Mouse (Mus musculus) intestine, embryonic 16.5 days (tissue): Measurements from ENCODE around the gene Nrros. TPM values are rescaled to one million over a fixed set of nuclear protein-coding genes. Genes with fewer than 3 reads are reported as not detected.

Experiments
- ATAC-seq: fragments of 200-750 bp; cut with Nextera tagmentation; 2 replicates; pipeline ENCODE4 v1.8.0; 2017; ENCODE audit warnings: moderate TSS enrichment, moderate library complexity
- H3K27ac ChIP-seq: fragments of 300-500 bp; sonication (generic); 2 replicates; pipeline ENCODE4 v1.5.1; 2014; ENCODE audit warnings: mild to moderate bottlenecking, low read length
- H3K27me3 ChIP-seq: fragments of 300-500 bp; sonication (generic); replicated peaks from 2 replicates; pipeline ENCODE4 v1.6.1; 2014; ENCODE audit warnings: low read length, control low read depth, mixed read lengths; ENCODE audit not compliant: control insufficient read depth, insufficient read depth
- H3K36me3 ChIP-seq: fragments of 300-500 bp; sonication (generic); 2 replicates; pipeline ENCODE4 v1.6.1; 2014; ENCODE audit warnings: low read length, control low read depth; ENCODE audit not compliant: control insufficient read depth, insufficient read depth
- H3K4me1 ChIP-seq: fragments of 300-500 bp; sonication (generic); 2 replicates; pipeline ENCODE4 v1.6.1; 2014; ENCODE audit warnings: low read length, control low read depth, mixed read lengths; ENCODE audit not compliant: control insufficient read depth, insufficient read depth
- H3K4me2 ChIP-seq: fragments of 300-500 bp; sonication (generic); 2 replicates; pipeline ENCODE4 v1.6.1; 2014; ENCODE audit warnings: low read depth, low read length, control low read depth
- H3K4me3 ChIP-seq: fragments of 300-500 bp; sonication (generic); 2 replicates; pipeline ENCODE4 v1.5.1; 2014; ENCODE audit warnings: mild to moderate bottlenecking, low read length
- H3K9ac ChIP-seq: fragments of 300-500 bp; sonication (generic); 2 replicates; pipeline ENCODE4 v1.6.1; 2014; ENCODE audit warnings: low read depth, low read length
- H3K9me3 ChIP-seq: fragments of 300-500 bp; sonication (generic); 2 replicates; pipeline ENCODE4 v1.6.1; 2016; ENCODE audit warnings: low read length, control low read depth; ENCODE audit not compliant: control insufficient read depth
- WGBS: fragments of 180-500 bp; shearing (Covaris S2); extraction: QIAGEN DNeasy Blood & Tissue Kit; methylation state at CpG from one replicate; pipeline ENCODE4 v1.1.7; 2014; 5-methylcytosine and 5-hydroxymethylcytosine counted together
- polyA plus RNA-seq: library from polyadenylated mRNA; unstranded; fragments of >200 nt; fragmentation: Nextera tagmentation; extraction: Ambion mirVana; gene quantifications from 2 replicates; pipeline ENCODE4 v1.2.1, GENCODE M21; 2015

Nrros gene
- polyA plus RNA-seq, 1 experiment from 2014 or later, result 13.1 TPM

DNA sequence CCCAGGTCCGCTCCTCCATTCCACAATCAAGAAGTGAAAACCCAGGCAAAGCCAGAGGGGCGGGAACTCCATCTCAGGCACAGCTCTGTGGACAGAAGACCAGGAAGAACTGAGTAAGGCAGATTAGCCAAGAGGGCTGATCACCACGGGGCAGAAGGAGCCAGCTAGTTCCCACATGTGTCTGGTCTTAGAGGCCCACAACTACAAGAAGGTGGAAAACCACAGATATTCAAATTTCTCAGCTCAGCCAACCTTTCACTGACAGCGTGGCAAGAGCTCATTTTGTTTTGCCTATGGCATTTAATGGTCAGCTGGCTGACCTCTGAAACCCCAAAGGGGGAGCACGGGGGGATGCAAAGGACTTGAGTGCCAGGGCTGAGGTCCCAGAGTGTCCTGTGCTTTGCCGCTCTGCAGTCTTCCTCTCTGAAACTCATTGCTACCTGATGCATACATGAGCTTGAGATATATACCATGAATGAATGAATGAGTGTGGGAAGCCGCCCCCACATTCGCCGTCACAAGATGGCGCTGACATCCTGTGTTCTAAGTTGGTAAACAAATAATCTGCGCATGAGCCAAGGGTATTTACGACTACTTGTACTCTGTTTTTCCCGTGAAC lies 17.7 kb downstream of the Nrros start:
- WGBS, result 57% methylated on average over 11 of the region's 13 CpGs
- no peaks in the 10 kb centered on the region for H3K9me3 ChIP-seq
- H3K27ac ChIP-seq, result no peak overlapping the region
- H3K4me2 ChIP-seq, result peak overlapping the region; percentile 40
- H3K4me3 ChIP-seq, result 0 out of 2 replicates have a peak overlapping the region, but pooled peaks have one; percentile 5
- no peaks in the 10 kb centered on the region for H3K27me3 ChIP-seq
- peak; percentile 56; the same call in 1 of the 2 replicates for ATAC-seq
- no peaks in the 10 kb centered on the region; the same call in 1 of the 2 replicates for H3K36me3 ChIP-seq
- no peak overlapping the region for H3K9ac ChIP-seq
- no peaks in the 10 kb centered on the region for H3K4me1 ChIP-seq

DNA sequence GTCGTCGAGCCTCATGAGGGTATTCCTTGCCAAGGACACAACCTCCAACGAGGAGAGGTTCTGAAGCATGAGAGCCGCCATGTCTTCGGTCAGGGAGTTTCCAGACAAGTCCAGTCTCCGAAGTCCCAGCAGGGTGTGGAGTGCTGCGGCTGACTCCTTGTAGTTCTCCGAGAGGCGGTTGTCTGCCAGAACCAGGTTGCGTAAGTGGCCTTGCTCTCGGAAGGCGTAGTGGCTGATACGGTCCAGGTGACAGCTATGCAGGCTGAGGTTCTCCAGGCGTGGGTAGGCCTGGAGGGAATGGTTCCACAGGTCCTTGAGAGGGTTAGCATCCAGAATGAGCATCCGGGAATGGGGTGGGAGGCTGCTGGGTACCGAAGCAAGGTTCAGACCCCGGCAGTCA lies 20.8 kb downstream of the Nrros start:
- H3K9me3 ChIP-seq, result no peaks in the 10 kb centered on the region
- H3K36me3 ChIP-seq, result no peaks in the 10 kb centered on the region; the same call in 1 of the 2 replicates
- H3K4me2 ChIP-seq, result no peak overlapping the region
- H3K4me1 ChIP-seq, result no peaks in the 10 kb centered on the region
- H3K4me3 ChIP-seq, result no peak overlapping the region
- ATAC-seq, result no peak
- H3K27me3 ChIP-seq, result no peaks in the 10 kb centered on the region
- no peak overlapping the region for H3K9ac ChIP-seq
- 92% methylated on average over 17 of the region's 17 CpGs for WGBS
- no peak overlapping the region for H3K27ac ChIP-seq

DNA sequence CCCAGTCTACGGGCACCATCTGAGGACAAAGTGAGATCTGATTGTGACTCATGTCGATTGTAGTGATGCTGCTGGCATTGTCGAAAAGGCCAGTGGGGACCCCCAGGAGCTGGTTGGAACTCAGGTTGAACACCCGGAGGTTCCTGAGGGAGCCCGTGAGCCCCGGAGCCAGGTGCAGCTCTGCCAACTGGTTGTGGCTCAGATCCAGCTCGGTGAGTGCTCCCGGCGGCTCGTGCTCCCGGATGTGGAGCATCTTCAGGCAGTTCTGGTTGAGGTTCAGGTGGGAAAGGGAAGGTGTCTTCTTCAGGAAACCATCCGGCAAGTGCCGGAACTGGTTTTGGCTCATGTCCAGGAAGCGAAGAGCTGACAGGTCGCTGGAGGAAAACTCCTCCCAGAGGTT lies 21.6 kb downstream of the Nrros start:
- Histone ChIP-seq H3K4me2 (no peak overlapping the region), H3K9ac (no peak overlapping the region), H3K4me3 (no peak overlapping the region), H3K27me3 (no peaks in the 10 kb centered on the region), H3K9me3 (no peaks in the 10 kb centered on the region), H3K4me1 (no peaks in the 10 kb centered on the region), H3K27ac (no peak overlapping the region), H3K36me3 (no peaks in the 10 kb centered on the region; the same call in 1 of the 2 replicates)
- ATAC-seq, result no peak
- WGBS, result 95% methylated on average over 15 of the region's 15 CpGs

DNA sequence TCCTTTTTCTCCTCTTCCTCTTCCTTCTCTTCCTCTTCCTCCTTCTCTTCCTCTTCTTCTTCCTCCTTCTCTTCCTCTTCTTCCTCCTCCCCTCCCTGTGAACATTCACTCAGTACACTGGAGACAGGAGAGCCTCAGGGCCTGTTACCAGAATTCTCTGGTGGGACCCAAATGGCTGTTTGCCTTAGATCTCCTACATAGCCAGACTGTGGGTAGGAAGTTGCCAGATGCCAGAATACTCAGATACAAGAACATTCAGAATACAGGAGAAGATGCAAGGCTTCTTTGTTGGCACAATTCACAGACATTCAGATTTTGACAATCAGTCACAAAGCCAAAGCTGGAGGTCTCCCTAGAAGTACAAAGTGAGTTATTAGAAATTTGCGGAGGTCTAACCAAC lies 26.4 kb downstream of the Nrros start:
- H3K4me3 ChIP-seq, result no peak overlapping the region
- H3K36me3 ChIP-seq, result no peaks in the 10 kb centered on the region; the same call in 1 of the 2 replicates
- 84% methylated on average over 1 of the region's 1 CpGs for WGBS
- ATAC-seq, result no peak
- H3K4me1 ChIP-seq, result no peaks in the 10 kb centered on the region
- H3K4me2 ChIP-seq, result no peak overlapping the region
- H3K9ac ChIP-seq, result no peak overlapping the region
- H3K9me3 ChIP-seq, result no peaks in the 10 kb centered on the region
- H3K27ac ChIP-seq, result no peak overlapping the region
- H3K27me3 ChIP-seq, result no peaks in the 10 kb centered on the region

DNA sequence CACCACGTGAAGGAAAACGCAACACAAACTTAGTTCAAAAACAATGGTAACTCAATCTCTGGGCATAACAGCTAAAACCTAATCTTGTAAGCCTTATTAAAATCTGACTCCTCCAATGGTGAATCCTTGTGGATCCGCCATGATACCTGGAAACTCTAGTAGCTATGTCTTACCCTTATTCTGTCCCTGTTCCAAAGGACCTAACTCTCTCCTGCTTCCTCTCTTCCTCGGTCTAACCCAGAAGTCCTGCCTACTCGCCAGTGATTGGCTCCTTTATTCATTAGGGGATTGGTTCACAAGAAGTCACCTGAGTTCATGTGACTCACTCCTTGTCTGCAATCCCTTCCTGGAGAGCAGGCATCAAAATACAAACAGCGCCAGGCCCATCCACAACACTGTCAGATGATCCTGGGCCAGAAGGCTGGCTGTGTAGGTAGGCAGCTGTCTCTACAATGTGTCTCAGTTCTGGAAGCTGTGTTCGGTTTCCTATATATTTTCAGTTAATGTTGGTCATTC lies 29.5 kb downstream of the Nrros start:
- ATAC-seq, result no peak
- WGBS, result 84% methylated on average over 7 of the region's 7 CpGs

DNA sequence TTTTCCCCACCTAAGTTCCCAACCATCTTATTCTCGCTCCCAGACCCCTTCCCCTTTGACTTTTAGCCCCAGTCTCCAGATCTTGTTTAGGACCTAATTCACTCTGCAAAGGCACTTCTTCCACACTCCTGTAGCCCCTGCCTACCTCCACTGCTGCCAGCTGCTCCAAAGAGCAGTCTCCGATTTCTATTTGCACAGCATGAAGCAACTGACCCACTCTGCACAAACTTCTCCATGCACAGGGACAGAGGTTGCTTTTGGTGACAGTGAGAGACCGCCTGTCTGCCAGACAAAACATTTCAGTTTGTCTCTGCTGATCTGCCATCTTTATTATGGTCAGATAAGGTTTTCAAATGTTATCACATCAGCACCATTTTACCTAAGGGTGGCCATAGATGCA lies 32.2 kb downstream of the Nrros start:
- Histone ChIP-seq H3K4me1 (no peaks in the 10 kb centered on the region), H3K4me3 (no peak overlapping the region), H3K4me2 (no peak overlapping the region), H3K27ac (no peak overlapping the region), H3K27me3 (no peaks in the 10 kb centered on the region), H3K36me3 (no peaks in the 10 kb centered on the region), H3K9me3 (no peaks in the 10 kb centered on the region), H3K9ac (no peak overlapping the region)
- WGBS, result 85% methylated on average over 3 of the region's 3 CpGs
- no peak for ATAC-seq

More for the DNA sequence above, 29.5 kb downstream of the Nrros start:
- H3K36me3 ChIP-seq, result no peaks in the 10 kb centered on the region
- no peaks in the 10 kb centered on the region for H3K27me3 ChIP-seq
- H3K27ac ChIP-seq, result no peak overlapping the region
- no peak overlapping the region for H3K4me2 ChIP-seq
- H3K9me3 ChIP-seq, result no peaks in the 10 kb centered on the region
- H3K9ac ChIP-seq, result no peak overlapping the region
- no peak overlapping the region for H3K4me3 ChIP-seq
- H3K4me1 ChIP-seq, result no peaks in the 10 kb centered on the region

DNA sequence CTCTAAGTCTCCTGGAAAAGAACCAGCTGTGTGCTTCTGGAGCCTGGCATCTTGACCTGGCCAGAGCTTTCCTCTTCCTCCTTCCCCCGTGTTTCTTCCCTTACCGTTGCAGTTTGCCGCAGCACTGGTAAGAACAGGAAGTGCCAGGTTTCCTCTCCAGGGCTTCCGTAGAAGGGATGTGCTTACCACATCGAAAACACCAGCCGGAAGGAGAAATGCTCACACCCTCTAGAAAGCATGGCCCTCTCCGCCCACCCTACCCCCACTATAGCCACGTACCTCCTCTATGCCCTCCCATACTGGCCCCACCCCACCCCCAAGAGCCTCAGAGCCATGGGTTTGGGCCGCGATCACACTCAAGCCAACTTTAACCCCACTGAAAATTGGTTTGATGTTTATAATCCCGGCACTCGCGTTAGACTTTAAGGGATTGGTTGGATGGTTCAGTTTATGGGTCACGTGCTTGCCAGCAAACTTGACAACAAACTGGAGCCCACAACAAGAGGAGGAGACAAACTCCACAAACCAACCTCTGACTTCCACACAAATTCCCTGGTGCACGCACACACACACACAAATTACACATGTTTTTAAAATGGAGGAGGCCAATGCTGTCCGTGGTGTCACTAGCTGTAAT lies 35.1 kb downstream of the Nrros start:
- Histone ChIP-seq H3K4me3 (peak overlapping the region; percentile 10), H3K36me3 (no peaks in the 10 kb centered on the region), H3K9me3 (no peaks in the 10 kb centered on the region), H3K9ac (peak overlapping the region; percentile 23; the same call in 1 of the 2 replicates), H3K4me1 (no peaks in the 10 kb centered on the region), H3K27ac (peak overlapping the region; percentile 14; the same call in 1 of the 2 replicates), H3K27me3 (no peaks in the 10 kb centered on the region), H3K4me2 (peak overlapping the region; percentile 5; the same call in 1 of the 2 replicates)
- WGBS, result 58% methylated on average over 16 of the region's 16 CpGs
- ATAC-seq, result peak; percentile 44; the same call in 1 of the 2 replicates

DNA sequence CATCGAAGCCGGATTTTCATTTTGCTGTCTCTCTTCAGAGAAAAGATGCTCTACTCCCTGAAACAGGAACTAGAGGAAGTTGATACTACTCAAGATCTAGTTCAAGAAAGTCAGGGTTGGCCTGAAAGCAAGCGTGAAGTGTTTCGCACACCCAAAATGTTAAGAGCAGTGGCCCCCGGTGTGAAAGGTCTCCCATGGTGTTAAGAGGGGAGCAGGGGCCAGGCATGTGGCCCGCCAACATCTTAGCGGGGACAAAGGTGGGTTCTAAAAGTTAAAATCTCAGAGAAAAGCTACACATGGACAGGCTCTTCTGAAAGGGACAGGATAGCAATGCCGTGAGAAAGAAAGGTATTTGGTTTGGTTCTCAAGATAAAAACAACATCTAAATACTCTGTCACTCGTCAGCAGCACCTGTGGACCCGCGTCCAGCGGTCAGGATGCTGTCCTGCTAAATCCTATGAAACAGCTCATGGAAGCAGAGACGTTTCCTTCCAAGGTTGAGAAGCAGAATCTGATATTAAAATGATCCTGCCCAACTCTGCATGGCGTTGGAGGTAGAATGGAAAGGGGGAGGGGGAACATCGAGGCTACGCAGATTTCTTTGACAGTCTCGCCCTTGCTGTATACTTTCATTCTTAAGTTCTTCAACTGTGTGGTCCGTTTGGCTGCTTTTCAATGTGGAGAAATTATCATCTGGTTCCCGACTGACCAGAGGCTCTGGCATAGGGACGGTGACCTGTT lies 35.8 kb downstream of the Nrros start:
- peak overlapping the region; percentile 10 for H3K4me3 ChIP-seq
- H3K9ac ChIP-seq, result peak overlapping the region; percentile 23; the same call in 1 of the 2 replicates
- no peaks in the 10 kb centered on the region for H3K36me3 ChIP-seq
- H3K9me3 ChIP-seq, result no peaks in the 10 kb centered on the region
- peak overlapping the region; percentile 14; the same call in 1 of the 2 replicates for H3K27ac ChIP-seq
- H3K4me2 ChIP-seq, result peak overlapping the region; percentile 5; the same call in 1 of the 2 replicates
- 67% methylated on average over 20 of the region's 20 CpGs for WGBS
- no peaks in the 10 kb centered on the region for H3K4me1 ChIP-seq
- no peaks in the 10 kb centered on the region for H3K27me3 ChIP-seq
- ATAC-seq, result no peak

DNA sequence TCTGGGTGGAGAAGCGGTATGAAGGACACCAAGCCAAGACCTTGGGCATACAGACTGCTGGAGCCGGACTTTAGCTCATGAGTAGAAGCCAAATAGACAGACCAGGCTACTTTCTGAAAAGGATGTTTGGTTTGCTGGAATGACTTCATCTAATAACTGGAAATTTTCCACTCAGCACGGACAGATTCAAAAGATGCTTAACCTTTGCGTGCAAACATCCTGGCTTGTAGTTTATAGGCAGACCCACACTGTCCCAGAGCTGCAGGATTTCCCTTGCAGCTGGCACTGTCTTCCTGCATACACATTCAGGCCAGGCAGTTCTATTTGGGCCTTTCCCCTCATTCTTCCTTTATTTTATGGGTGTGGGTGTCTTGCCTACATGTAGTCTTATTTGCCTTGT lies 38.3 kb downstream of the Nrros start:
- H3K27ac ChIP-seq, result no peak overlapping the region
- no peaks in the 10 kb centered on the region for H3K36me3 ChIP-seq
- no peak overlapping the region for H3K9ac ChIP-seq
- H3K4me1 ChIP-seq, result no peaks in the 10 kb centered on the region
- 73% methylated on average over 4 of the region's 4 CpGs for WGBS
- H3K27me3 ChIP-seq, result no peaks in the 10 kb centered on the region
- H3K9me3 ChIP-seq, result no peaks in the 10 kb centered on the region
- no peak overlapping the region for H3K4me3 ChIP-seq
- no peak for ATAC-seq
- no peak overlapping the region for H3K4me2 ChIP-seq
